Mouse (Mus musculus): ENCODE measurements at regions not wholly inside any gene's neighbourhood (a gene's known extent, or its start where the extent isn't known, plus 50 kb on each side); places are given as distances from the start of the nearest gene placed in this dataset.

- TF ChIP-seq CTCF (conservative IDR thresholded peaks at IDR 0.05; ENCODE audit: low read length) (no peak), NANOG (IDR thresholded peaks at IDR 0.05; ENCODE audit: borderline replicate concordance, low read length) (no peak)
Observed at GRCm38 (mm10) chr11:19827996-19828395, 96.2 kb upstream of the Spred2 start.

Data from E14TG2a.4 (cell line).